Mouse (Mus musculus): Measurements from ENCODE around the gene Ccdc115.
"Not testable (repeated sequence)": the region's sequence is repeated elsewhere in the genome, so short reads cannot be mapped to it uniquely, and the experiment has no call there.

Ccdc115 gene

DNA sequence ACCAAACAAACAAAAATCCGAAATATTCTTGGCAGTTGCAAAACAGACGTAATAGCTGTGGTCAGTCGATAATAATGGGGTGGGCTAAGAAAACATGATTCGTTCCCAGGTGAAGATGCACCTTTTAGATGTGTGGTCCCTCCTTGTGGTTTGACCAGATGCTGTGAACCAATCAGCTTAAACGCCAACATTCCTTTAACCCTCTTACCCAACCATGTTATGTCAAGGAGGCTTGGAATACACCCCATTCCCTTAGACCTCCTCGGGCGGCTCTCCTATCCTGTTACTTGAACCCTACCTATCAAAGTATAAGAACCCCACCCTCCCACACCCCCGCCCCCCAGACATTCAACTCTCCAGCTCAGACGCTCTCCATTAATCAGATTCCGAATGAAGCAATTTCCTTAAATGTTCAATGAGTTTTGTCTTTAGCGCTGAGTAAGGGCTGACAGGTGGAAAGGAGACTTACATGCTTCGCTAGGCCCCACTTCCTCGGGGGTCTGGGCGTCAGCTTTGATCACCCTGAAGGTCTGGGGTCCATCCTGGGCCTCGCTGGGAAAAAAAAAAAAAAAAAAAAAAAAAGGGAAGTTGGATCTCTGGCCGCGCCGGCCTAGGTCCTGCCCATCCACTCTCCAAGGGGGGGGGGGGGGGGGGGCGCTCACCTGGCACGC lies 956 bp downstream of the Ccdc115 start:
- DNase-seq (ENCODE audit: low spot score): no peak

- DNase-seq (ENCODE audit: low spot score): not testable (repeated sequence)
These were observed 2.1 kb downstream of the Ccdc115 start for GRCm38 (mm10) chr1:34437366-34437765.

- DNase-seq (ENCODE audit: low spot score): no peak
These were observed 3.1 kb downstream of the Ccdc115 start for GRCm38 (mm10) chr1:34436374-34436773.

DNA sequence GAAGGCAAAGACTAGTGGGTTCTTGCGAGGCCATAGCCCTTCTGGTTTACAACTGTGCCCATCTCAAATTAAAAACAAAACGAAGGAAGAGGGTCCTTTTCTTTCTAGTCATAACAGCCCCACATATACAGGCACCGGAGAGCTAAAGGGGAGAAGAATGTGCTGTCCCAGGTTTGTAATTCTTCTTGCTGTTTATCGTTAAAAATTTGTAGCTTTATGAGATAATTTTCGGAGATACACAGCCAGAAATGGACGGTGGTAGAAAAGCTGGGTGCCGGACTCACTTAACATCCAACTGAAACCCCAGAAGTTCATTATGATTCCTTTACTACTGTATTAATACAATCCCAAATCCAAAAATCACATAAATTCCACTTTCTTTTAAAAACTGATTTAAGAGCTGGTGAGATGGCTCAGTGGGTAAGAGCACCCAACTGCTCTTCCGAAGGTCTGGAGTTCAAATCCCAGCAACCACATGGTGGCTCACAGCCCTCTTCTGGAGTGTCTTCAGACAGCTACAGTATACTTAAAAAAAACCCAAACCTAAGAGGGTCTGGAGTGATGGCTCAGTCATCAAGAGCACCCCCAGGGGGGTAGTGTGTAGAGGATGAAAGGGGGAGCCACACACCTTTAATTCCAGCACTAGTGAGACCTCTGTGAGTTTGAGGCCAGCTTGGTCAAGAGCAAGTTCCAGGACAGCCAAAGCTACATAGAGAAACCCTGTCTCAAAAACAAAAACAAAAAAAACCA lies 3.9 kb downstream of the Ccdc115 start:
- no peak for DNase-seq (ENCODE audit: low spot score)

DNA sequence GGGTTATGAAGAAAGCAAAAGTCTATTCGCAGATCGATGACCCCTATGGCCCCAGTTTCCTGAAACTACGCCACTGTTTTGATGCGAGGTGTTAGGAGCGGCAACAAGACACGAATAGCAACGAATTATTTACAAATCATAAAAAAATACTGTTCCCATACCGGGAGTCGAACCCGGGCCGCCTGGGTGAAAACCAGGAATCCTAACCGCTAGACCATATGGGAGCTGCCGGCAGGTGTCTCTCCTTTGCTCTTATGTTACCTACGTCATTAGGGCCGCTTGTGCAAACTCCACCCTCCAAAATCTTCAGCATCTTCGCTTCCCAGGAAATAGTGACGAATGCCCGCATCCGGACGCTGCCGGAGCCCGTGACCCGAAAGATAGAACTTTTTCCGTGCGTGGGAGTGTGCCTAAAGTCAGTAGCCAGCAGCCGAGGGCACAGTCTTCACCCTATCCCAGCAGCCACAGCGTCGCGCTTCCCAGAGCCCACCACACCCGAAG lies 4.8 kb downstream of the Ccdc115 start:
- peak; percentile 88 for DNase-seq (ENCODE audit: low spot score)

DNA sequence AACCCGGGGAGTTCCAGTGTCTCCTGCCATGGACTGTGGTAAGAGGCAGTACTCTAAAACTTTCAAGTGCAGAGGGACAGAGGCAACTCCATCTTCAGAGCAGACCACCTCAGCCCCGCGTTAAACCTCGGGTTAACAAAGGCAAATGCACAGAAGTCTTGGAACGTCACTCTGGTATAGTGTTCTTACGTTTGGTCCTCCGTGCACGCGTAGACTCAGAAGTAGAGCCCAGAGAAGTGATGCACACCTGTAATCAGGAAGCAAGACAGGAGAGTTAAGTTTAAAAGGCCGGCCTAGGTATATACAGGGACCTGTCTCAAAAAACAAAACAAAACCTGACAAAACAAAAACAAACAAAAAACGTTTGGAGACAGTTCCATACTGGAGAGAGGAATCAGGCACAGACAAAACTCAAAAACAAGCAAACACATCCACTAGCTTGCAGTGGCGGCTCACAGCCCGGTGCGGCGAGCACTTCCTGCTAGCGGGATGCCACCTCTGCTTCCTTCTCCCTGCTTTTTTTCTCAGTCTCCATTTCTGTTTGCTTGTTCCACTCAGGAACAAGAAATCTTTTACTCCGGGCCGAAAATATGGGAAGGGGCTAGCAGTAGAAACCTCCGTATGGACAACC lies 5.5 kb downstream of the Ccdc115 start:
- DNase-seq (ENCODE audit: low spot score): no peak

DNA sequence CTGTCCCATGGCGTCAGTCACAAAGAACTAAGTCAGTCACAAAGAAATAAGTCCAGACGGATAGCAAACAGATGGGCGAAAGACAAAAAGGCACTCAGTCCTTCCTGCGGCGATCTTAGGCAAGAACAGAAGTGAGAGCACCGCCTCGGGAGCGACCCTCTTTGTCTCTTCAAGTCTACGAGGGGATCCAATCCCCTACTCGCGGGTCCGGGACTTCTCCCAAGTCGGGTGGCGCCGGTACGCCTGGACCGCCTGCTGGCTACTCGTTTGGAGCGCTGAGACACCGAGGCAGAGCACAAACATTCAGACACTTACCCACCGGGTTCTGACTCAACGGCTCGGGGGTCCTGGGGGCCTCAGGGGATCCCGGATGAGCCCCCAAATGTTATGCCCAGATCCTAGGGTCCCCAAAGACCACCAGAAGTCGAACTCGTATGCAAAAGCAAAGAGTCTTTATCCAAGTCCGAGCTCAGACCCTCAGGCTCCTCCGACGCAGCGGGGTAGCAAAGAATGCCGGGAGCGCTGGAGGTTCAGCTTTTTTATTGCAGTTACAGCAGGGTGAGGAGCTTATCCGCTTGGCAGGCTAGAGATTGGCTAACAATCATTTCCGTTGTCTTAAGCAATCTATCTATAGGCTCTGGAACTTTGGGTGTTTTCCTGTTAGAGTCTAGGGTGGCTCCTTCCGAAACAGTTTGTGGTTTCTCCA lies 6.5 kb downstream of the Ccdc115 start:
- peak; percentile 13 for DNase-seq (ENCODE audit: low spot score)

GRCm38 (mm10) chr1:34432411-34432775 lies 7.1 kb downstream of the Ccdc115 start:
- no peak for DNase-seq (ENCODE audit: low spot score)

DNA sequence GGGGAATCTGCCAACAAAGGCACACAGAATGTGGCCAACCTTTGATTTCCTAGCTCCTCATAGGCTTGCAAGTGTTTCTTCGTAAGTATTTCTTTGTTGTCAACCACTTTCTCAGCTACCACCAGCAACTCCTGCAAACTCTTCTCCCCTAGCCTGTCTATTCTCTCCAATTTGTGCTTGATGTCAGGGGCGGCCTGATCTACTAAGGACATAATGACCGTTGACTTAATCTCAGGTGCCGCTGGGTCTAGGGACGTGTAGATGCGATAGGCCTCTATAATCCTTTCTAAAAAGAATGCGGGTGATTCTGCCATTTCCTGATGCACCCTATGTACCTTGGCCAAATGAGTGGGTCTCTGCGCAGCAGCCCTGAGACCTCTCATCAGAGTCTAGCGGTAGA lies 8.0 kb downstream of the Ccdc115 start:
- DNase-seq (ENCODE audit: low spot score): no peak

GRCm38 (mm10) chr1:34430981-34431380 lies 8.5 kb downstream of the Ccdc115 start:
- no peak for DNase-seq (ENCODE audit: low spot score)

DNA sequence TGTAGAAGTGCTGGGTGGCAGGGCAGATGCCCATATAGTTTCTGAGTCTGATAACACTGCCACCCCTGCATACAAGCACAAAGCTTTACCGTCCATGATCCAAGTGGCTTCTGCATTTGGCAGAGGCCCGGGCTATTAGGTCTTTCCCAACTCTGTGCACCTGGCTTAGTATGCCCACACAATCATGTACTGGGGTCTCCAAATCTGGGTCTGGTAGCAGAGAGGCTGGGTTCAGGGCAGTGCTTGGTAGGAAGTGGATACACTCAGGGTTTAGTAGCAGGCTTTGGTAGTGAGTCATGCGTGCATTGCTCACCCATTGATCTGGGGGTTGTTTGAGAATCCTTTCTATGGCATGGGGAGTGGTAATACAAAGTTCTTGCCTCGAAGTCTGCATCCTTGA lies 10.2 kb downstream of the Ccdc115 start:
- DNase-seq (ENCODE audit: low spot score): no peak

DNA sequence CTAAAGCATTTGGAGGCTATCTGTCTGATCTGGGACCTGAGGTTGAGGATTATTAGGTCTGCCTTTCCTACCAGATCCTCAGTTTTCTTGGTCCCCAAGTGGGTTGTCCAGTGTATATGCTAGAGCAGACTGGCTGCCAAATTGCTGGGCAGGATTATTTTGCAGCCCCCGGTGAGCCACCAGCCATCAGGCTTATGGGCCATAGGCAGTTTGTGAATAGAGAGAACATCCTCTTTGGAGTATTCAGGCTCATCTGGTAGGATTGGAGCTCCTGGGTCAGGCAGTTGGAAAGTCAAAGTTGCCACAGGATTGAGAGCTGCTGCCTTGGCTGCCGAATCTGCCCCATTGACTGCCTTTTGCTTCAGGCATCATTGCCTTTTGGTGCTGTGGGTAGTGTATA lies 11.0 kb downstream of the Ccdc115 start:
- no peak for DNase-seq (ENCODE audit: low spot score)

GRCm38 (mm10) chr1:34399182-34399953 lies 40.1 kb downstream of the Ccdc115 start:
- DNase-seq (ENCODE audit: low spot score): no peak

- DNase-seq (ENCODE audit: low spot score): no peak
These were observed 43.2 kb downstream of the Ccdc115 start for GRCm38 (mm10) chr1:34396321-34396720.

DNA sequence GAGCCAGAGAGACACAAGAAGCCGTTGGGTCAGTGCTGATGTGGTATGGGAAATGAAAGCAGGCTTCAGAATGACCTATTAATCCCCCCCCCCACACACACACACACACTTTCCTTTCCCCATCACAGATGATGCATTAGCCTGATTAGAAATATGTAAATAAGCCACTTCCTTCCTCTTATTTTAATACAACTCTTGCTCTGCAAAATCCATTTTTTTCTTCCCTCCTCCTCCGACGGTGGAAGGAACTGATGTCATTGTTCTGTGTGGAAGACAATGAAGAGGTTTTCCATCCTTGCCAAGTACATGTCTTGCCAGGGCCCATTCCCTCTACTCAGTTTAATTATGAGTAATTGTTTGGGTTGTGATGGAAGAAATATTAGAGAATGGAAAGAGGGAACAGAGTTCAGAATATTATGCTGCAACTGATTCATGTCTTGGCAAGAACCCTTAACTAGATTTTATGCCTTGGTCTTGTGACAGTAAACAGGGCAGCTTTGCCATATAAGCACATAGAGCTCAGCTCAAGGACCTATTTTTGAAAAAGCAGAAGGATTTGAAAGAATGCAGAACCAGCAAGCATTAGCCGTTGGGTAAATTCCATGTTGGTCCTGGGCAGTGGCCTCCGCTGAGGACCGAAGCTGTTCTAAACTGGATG lies 50.1 kb downstream of the Ccdc115 start:
- no peak for DNase-seq (ENCODE audit: low spot score)

DNA sequence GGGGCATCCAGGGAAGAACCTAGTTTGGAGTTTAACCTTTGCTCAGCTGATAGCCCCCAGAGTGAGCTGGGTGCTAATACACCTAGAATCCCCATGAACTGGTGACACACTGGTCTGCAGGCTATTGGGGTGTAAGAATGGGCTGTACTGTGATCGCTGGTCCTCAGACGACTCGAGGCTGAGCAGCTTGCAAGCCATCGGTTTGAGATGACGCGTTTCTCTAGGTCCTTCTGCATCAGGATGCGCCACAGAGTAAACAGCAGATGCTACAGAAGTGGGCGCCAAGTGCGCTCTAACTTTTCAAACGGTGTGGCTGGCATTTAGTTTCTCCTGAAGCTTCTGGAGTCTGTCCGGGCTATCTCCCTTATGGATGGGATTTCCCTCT lies 50.6 kb downstream of the Ccdc115 start:
- no peak for DNase-seq (ENCODE audit: low spot score)

DNA sequence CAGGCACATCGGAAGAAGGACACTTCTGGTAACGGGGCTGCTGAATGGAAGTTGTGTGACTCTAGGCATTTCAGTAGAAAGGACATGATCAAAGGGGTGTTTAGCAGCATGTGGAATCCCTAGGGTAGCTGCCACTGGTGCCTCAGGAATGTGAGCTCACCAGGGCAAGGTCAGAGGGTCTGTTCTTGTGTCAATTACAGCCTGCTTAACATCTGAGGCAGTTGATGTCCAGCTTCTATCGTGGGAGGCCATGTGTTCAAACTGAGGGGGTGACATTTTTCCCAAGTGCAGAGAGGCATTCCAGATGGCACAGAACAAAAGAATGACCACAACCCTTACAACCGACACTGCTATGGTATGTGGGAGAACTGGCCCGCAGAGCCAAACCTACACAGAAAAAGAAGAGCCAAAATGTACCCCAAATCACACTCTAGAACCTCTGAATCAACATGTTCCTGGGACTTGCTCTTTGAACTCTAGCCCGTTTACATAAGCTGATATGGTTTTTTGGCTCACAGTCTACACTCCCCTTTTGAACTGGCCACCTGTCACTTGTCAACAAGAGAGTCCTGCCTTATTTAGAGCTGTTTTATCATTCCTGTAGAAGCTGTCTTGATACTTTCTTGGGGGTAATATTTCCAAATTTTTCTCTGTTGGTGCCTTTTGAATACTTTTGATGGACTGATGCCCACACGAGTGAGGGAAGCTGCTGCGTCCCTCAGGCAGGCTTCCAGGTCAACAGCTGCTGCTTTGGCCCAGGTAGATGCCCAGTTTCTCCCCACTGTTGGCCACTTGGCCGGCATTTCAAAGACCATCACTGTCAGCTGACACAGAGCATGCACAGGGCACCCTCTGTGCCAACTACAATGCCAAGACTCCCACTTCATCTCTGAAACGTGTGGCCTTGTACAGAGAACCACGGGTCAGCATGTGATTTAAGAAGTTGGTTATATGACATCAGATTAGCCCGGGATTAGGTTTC lies 51.8 kb downstream of the Ccdc115 start:
- DNase-seq (ENCODE audit: low spot score): no peak

Data from urinary bladder, postnatal 25 days (tissue).